Mouse (Mus musculus) intestine, postnatal 0 days (tissue): ENCODE measurements at regions not wholly inside any gene's neighbourhood (a gene's known extent, or its start where the extent isn't known, plus 50 kb on each side); places are given as distances from the start of the nearest gene placed in this dataset.

ENCODE experiments used
- ATAC-seq: fragments of 200-750 bp; cut with Nextera tagmentation; 2 replicates; pipeline ENCODE4 v1.8.0; 2017; ENCODE audit warnings: mild to moderate bottlenecking, moderate TSS enrichment, moderate library complexity
- H3K27ac ChIP-seq: fragments of 300-500 bp; sonication (generic); 2 replicates; pipeline ENCODE4 v1.5.1; 2014; ENCODE audit warnings: mild to moderate bottlenecking, low read depth, low read length, moderate library complexity
- H3K27me3 ChIP-seq: fragments of 300-500 bp; sonication (generic); replicated peaks from 2 replicates; pipeline ENCODE4 v1.6.1; 2014; ENCODE audit warnings: low read length, mixed read lengths; ENCODE audit not compliant: control insufficient read depth, insufficient read depth
- H3K36me3 ChIP-seq: fragments of 300-500 bp; sonication (generic); 2 replicates; pipeline ENCODE4 v1.6.1; 2014; ENCODE audit warnings: mild to moderate bottlenecking, moderate library complexity; ENCODE audit not compliant: control insufficient read depth, insufficient read depth
- H3K4me1 ChIP-seq: fragments of 300-500 bp; sonication (generic); replicated peaks from 2 replicates; pipeline ENCODE4 v1.6.1; 2014; ENCODE audit warnings: antibody characterized with exemption, low read length, mixed read lengths; ENCODE audit not compliant: control insufficient read depth, insufficient read depth
- H3K4me2 ChIP-seq: fragments of 300-500 bp; sonication (generic); replicated peaks from 2 replicates; pipeline ENCODE4 v1.6.1; 2014; ENCODE audit warnings: low read depth, mild to moderate bottlenecking, moderate library complexity
- H3K4me3 ChIP-seq: fragments of 300-500 bp; sonication (generic); 2 replicates; pipeline ENCODE4 v1.5.1; 2014; ENCODE audit warnings: low read depth, low read length
- H3K9ac ChIP-seq: fragments of 300-500 bp; sonication (generic); 2 replicates; pipeline ENCODE4 v1.6.1; 2014; ENCODE audit warnings: mild to moderate bottlenecking, low read depth, low read length
- H3K9me3 ChIP-seq: fragments of 300-500 bp; sonication (generic); 2 replicates; pipeline ENCODE4 v1.6.1; 2016; ENCODE audit warnings: mixed run types; ENCODE audit not compliant: control insufficient read depth
- CTCF ChIP-seq: sonication (generic); IDR thresholded peaks from 2 replicates; pipeline ENCODE4 v1.5.1; 2016; ENCODE audit warnings: low read depth, mild to moderate bottlenecking, control low read depth, antibody characterized with exemption, moderate library complexity
- WGBS: fragments of 180-500 bp; shearing (Covaris S2); extraction: QIAGEN DNeasy Blood & Tissue Kit; methylation state at CpG from one replicate; pipeline ENCODE4 v1.1.7; 2014; 5-methylcytosine and 5-hydroxymethylcytosine counted together

DNA sequence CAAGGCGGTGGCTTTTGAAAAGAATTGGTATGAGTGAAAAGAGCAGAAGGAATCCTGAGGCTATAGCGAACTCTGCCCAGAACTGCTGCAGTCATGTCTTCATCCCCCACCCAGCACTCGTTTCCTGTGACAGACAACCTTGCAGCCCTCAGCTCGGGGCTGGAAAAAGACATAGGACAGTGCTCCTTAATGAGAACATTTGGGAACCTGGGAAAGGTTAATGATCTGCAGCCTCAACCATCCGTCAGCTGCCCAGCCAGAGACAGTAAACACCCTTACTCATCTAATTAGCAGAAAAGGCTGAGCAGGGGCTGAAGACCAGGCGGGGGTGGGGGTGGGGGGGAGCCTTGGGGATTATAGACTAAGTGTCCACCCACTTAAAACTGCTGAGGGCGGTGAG lies 76.3 kb upstream of the Arhgap36 start:
- Histone ChIP-seq H3K4me3 (no peak overlapping the region), H3K36me3 (no peaks in the 10 kb centered on the region), H3K9ac (no peak overlapping the region), H3K4me1 (no peaks in the 10 kb centered on the region), H3K27ac (no peak overlapping the region), H3K9me3 (no peaks in the 10 kb centered on the region), H3K4me2 (no peak overlapping the region), H3K27me3 (no peaks in the 10 kb centered on the region)
- WGBS = 36% methylated on average over 7 of the region's 7 CpGs
- no peak for ATAC-seq
- TF ChIP-seq CTCF = no peak

DNA sequence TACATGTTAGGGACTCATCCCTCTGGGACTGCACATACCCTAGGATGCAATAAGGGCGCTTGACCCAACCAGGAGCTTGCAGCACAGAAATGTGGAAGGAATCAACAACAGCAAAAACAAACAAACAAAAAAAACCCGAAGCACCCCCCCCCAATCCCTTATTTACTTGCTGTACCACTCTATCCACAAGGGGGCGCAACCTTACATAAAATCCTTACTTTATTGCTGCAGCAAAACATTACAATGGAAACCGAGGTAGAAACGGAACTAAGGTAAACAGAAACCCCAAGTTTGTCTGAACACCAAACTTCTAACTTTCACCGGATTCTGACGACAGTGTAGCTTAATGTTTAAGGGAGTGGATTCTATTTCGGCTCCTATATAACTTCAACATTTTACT lies 86.7 kb upstream of the Arhgap36 start:
- no peak overlapping the region for H3K4me2 ChIP-seq
- no peak overlapping the region for H3K9ac ChIP-seq
- ATAC-seq = no peak
- 24% methylated on average over 8 of the region's 8 CpGs for WGBS
- H3K9me3 ChIP-seq = no peaks in the 10 kb centered on the region
- H3K4me3 ChIP-seq = no peak overlapping the region
- H3K4me1 ChIP-seq = no peaks in the 10 kb centered on the region
- H3K27ac ChIP-seq = no peak overlapping the region
- peak; percentile 55 for TF ChIP-seq CTCF
- no peaks in the 10 kb centered on the region for H3K36me3 ChIP-seq
- H3K27me3 ChIP-seq = no peaks in the 10 kb centered on the region

DNA sequence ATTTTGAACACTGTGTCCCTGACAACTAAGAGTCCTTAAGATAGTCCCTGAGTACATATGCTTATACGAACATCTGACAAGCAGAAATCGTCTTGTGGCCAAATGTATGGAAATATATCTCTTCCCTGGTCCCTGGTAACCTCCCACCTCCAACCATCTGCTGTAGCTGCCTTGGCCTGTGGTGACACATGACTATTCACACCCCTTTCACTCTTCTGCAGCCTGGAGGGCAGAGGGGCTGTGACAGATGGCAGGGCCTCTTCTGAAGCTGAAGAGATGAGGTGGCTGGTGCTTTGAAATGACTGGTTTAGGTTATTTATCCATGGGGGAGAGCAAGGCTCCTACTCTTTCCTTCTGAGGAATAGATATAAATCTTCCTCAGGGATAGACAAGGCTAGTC lies 82.3 kb upstream of the Enox2 start:
- no peak overlapping the region for H3K9ac ChIP-seq
- H3K4me1 ChIP-seq = no peaks in the 10 kb centered on the region
- no peak for ATAC-seq

DNA sequence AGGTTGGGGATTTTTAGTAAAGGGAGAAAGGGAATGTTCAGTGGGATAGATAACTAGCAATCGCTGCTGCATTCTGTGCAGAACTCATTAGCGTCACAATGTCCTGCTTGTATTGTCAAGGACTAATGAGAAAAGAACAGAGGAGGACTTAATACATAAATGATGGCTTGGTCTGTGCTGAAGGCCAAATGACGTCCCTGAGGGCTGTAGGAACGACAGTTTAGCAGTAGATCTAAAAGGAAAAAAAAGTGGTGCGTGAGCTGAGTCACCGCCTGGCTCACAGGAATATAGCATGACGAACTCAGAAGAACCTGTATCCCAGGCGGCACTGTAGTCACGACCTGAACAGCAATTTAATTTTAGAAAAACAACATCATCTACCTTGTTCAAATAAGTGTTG lies 81.3 kb upstream of the Enox2 start:
- no peak overlapping the region for H3K4me2 ChIP-seq
- no peak overlapping the region for H3K4me3 ChIP-seq
- H3K9ac ChIP-seq = no peak overlapping the region
- no peak for TF ChIP-seq CTCF
- ATAC-seq = no peak
- 69% methylated on average over 9 of the region's 9 CpGs for WGBS
- H3K27ac ChIP-seq = no peak overlapping the region
- H3K9me3 ChIP-seq = no peaks in the 10 kb centered on the region
- no peaks in the 10 kb centered on the region for H3K36me3 ChIP-seq
- H3K4me1 ChIP-seq = no peaks in the 10 kb centered on the region
- H3K27me3 ChIP-seq = no peaks in the 10 kb centered on the region

More for the DNA sequence above, 82.3 kb upstream of the Enox2 start:
- Histone ChIP-seq H3K4me2 (no peak overlapping the region), H3K4me3 (no peak overlapping the region), H3K27me3 (no peaks in the 10 kb centered on the region), H3K9me3 (no peaks in the 10 kb centered on the region), H3K36me3 (no peaks in the 10 kb centered on the region), H3K27ac (no peak overlapping the region)
- 72% methylated on average over 2 of the region's 2 CpGs for WGBS
- TF ChIP-seq CTCF = no peak

DNA sequence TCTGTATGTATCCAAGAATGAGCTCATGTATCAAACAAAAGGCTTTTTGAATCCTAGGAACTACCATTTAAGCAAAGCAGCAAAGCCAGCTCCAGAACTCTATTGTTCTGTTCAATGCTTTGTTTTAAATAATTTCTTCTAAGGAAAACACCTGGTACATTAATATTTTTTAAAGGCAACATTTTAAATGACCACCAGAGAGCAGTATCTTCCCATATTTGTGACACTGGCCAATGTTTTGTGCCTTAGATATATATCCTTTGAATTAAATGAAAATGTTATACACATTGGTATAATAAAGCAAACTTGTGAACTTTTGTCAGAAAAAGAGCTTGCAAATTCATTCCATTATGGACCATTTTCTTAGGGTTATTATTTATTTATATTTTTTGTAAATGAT lies 58.4 kb upstream of the Enox2 start:
- Histone ChIP-seq H3K27me3 (no peaks in the 10 kb centered on the region), H3K27ac (no peak overlapping the region)
- no peak for ATAC-seq

More for the DNA sequence above, 58.4 kb upstream of the Enox2 start:
- H3K4me1 ChIP-seq = no peaks in the 10 kb centered on the region
- H3K4me3 ChIP-seq = no peak overlapping the region
- H3K4me2 ChIP-seq = no peak overlapping the region
- no peak overlapping the region for H3K9ac ChIP-seq
- no peaks in the 10 kb centered on the region for H3K36me3 ChIP-seq
- H3K9me3 ChIP-seq = no peaks in the 10 kb centered on the region
- TF ChIP-seq CTCF = peak; percentile 38
